Mouse (Mus musculus): ENCODE measurements at regions not wholly inside any gene's neighbourhood (a gene's known extent, or its start where the extent isn't known, plus 50 kb on each side); places are given as distances from the start of the nearest gene placed in this dataset.

DNA sequence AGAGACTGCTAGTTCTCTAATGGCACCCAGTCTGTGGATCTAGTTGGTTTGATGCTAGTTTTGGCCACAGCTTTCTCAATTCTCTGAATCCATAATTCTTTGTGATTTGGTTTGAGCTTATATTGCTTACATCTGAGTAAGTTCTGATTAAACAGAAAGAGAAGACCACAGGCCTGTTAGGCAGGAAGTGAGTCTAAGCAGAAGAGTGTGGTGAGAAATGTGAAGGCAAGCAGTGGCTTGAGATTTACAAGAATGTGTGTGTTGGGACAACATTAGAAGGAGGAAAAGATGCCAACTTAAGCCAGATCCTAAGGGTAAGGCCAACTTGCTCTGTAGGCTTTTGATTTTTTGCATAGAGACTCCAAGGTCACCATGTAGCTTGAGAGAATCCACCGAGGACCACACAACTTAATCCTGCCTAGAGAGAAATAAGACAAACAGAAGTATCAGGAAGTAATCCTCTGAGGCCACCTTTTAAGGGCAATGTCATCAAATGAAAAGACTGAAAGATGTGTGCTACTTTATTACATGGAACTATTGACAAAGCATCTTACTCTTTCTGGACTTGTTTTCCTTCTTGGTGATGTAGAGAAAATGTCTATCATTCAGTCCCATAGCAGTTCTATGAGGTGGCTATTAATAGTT, 220.7 kb downstream of the Gm5426 start:
- H3K27ac ChIP-seq, result no peak overlapping the region
- no peaks in the 10 kb centered on the region for H3K27me3 ChIP-seq
- no peak overlapping the region for H3K4me3 ChIP-seq
- no peaks in the 10 kb centered on the region for H3K36me3 ChIP-seq
- H3K4me1 ChIP-seq, result 0 out of 2 replicates have a peak, but pooled peaks cover 3% of the 10 kb centered on the region
- no peak for ATAC-seq (ENCODE audit: insufficient number of reproducible peaks, insufficient read depth, low FRiP score, low TSS enrichment, low read depth)
- H3K9ac ChIP-seq, result no peak overlapping the region
- WGBS, result 86% methylated on average over 1 of the region's 1 CpGs
- no peaks in the 10 kb centered on the region for H3K9me3 ChIP-seq
- no peak overlapping the region for H3K4me2 ChIP-seq

DNA sequence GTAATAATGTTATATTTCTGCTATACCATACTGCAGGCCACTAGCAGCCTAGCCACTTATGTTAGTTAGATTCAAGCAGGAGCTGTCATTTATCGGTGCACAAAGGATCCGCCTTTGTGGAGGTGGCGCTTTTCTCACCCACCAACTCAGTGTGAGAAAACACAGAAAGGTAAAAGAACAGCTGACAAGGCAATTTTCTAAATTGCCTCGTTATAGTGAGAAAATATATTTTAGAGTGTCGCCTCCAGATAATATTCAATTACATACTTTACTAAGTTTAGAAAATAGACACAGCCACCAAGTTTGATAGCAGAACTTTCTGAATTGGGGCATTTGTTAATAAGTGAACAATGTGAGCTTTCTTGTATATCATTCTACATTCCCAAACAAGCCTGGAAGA, 221.2 kb downstream of the Gm5426 start:
- Histone ChIP-seq H3K9ac (no peak overlapping the region), H3K4me1 (0 out of 2 replicates have a peak, but pooled peaks cover 3% of the 10 kb centered on the region), H3K4me3 (no peak overlapping the region), H3K9me3 (no peaks in the 10 kb centered on the region), H3K36me3 (no peaks in the 10 kb centered on the region), H3K27ac (no peak overlapping the region), H3K27me3 (no peaks in the 10 kb centered on the region), H3K4me2 (no peak overlapping the region)
- ATAC-seq (ENCODE audit: insufficient number of reproducible peaks, insufficient read depth, low FRiP score, low TSS enrichment, low read depth), result no peak
- WGBS, result 89% methylated on average over 5 of the region's 5 CpGs

DNA sequence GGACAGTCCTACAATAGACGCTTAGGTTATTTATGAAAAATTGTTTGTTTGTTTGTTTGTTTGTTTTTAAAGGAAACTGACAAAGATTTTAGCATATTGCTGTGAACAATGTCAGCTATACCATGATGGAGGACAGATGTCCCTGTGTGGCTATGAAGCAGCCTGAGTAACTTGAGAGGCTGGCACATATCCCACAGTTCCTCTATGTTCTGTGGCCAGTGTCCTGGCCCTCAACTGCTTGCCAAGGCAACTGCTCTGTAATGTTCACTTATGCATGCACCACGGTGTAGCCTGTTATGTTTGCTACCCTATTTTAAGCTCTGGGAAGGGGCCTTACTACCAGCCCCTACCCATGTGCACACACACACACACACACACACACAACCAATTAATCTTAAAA, 222.6 kb downstream of the Gm5426 start:
- Histone ChIP-seq H3K9ac (no peak overlapping the region), H3K36me3 (no peaks in the 10 kb centered on the region), H3K4me1 (0 out of 2 replicates have a peak, but pooled peaks cover 3% of the 10 kb centered on the region), H3K4me2 (no peak overlapping the region), H3K4me3 (no peak overlapping the region), H3K27me3 (no peaks in the 10 kb centered on the region), H3K9me3 (no peaks in the 10 kb centered on the region), H3K27ac (no peak overlapping the region)
- WGBS, result 79% methylated on average over 2 of the region's 2 CpGs
- no peak for ATAC-seq (ENCODE audit: insufficient number of reproducible peaks, insufficient read depth, low FRiP score, low TSS enrichment, low read depth)

DNA sequence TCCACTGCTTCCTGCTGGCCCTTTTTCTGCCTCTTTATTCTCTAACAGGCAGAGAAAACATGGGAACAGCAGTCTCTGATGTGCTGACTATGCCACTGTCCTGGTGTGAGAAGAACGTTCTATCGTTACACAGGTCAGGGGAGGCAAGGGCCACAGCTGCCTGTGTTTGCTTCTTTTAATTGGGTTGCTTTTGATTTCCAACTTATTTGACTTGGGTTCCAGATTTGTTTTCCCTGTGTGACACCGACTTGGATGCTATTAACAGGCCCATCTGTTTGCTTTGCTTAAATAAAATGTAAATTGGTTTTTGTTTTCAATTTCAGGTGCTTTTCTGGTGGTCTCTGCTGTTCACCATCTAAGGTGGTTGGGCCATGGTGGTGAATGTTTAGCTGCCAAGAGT, 225.8 kb downstream of the Gm5426 start:
- Histone ChIP-seq H3K4me1 (0 out of 2 replicates have a peak, but pooled peaks cover 3% of the 10 kb centered on the region), H3K36me3 (no peaks in the 10 kb centered on the region), H3K4me3 (no peak overlapping the region), H3K27ac (no peak overlapping the region), H3K9me3 (no peaks in the 10 kb centered on the region), H3K27me3 (no peaks in the 10 kb centered on the region), H3K4me2 (no peak overlapping the region), H3K9ac (no peak overlapping the region)
- 69% methylated on average over 3 of the region's 3 CpGs for WGBS
- no peak for ATAC-seq (ENCODE audit: insufficient number of reproducible peaks, insufficient read depth, low FRiP score, low TSS enrichment, low read depth)

DNA sequence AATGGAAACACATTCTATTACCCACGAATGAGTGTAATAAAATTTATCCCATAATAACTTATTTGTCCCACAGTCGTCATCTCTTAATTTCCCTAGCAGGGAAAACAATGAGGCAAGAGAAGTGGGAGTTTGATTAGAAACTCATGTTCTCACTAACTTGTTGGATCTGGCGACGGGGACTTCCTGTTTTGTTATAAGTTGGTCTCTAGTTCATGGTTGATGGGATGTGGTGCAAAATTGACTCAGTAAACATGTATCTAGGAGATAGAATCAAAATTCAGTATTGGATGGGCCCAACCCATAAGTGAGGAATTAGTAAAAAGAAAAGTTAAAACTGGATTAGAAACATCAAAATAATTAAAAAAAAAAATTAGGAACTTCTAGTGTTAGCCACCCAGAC, 227.5 kb downstream of the Gm5426 start:
- no peak overlapping the region for H3K4me2 ChIP-seq
- 0 out of 2 replicates have a peak, but pooled peaks cover 3% of the 10 kb centered on the region for H3K4me1 ChIP-seq
- no peak for ATAC-seq (ENCODE audit: insufficient number of reproducible peaks, insufficient read depth, low FRiP score, low TSS enrichment, low read depth)
- H3K4me3 ChIP-seq, result no peak overlapping the region
- no peaks in the 10 kb centered on the region for H3K36me3 ChIP-seq
- 61% methylated on average over 4 of the region's 4 CpGs for WGBS
- H3K9ac ChIP-seq, result no peak overlapping the region
- no peaks in the 10 kb centered on the region for H3K9me3 ChIP-seq
- no peaks in the 10 kb centered on the region for H3K27me3 ChIP-seq
- H3K27ac ChIP-seq, result no peak overlapping the region

DNA sequence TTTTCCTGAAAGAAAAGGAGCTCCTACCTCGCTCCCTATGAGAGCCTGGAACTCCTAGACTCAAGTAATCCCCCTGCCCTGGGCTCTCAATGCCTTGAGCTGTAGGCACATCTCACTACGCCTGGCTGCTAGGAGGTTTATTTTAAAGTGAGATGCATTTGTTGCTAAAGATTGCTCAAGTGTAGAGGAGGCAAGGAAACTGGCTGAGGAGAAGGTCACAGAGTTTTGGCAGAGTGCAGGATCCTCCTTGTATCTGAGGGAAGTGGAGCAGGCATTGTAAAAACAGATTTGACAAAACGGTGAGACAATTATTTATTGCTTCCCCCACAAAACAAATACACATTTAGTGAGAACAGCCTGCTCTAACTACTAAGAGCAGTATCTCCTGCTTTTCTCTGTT, 228.7 kb downstream of the Gm5426 start:
- H3K9me3 ChIP-seq, result no peaks in the 10 kb centered on the region
- H3K4me2 ChIP-seq, result no peak overlapping the region
- no peak for ATAC-seq (ENCODE audit: insufficient number of reproducible peaks, insufficient read depth, low FRiP score, low TSS enrichment, low read depth)
- 77% methylated on average over 3 of the region's 3 CpGs for WGBS
- no peaks in the 10 kb centered on the region for H3K36me3 ChIP-seq
- no peak overlapping the region for H3K4me3 ChIP-seq
- no peak overlapping the region for H3K27ac ChIP-seq
- no peaks in the 10 kb centered on the region for H3K4me1 ChIP-seq
- no peaks in the 10 kb centered on the region for H3K27me3 ChIP-seq
- no peak overlapping the region for H3K9ac ChIP-seq

DNA sequence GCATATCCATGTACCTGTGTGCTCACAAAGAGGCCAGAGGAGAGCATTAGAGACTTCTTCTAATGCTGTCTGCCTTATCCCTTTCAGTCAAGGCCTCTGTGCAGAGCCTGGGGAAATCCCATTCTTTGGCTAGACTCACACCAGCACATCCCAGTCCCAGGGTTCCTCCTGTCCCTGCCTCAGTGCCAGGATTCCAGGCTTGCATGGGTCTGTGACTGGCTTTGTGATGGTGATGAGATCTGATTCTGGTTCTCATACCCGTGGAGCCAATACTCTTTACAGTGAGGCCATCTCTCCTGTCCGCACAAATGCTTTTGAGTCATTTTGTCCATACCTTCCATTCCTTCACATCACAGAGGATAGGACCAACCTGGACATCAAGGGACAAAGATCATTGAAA, 230.5 kb downstream of the Gm5426 start:
- no peak for ATAC-seq (ENCODE audit: insufficient number of reproducible peaks, insufficient read depth, low FRiP score, low TSS enrichment, low read depth)
- H3K4me1 ChIP-seq, result peaks cover 10% of the 10 kb centered on the region
- no peaks in the 10 kb centered on the region for H3K36me3 ChIP-seq
- H3K4me3 ChIP-seq, result no peak overlapping the region
- no peak overlapping the region for H3K9ac ChIP-seq
- H3K4me2 ChIP-seq, result no peak overlapping the region
- H3K9me3 ChIP-seq, result no peaks in the 10 kb centered on the region
- 88% methylated on average over 2 of the region's 2 CpGs for WGBS
- no peaks in the 10 kb centered on the region for H3K27me3 ChIP-seq
- H3K27ac ChIP-seq, result no peak overlapping the region

DNA sequence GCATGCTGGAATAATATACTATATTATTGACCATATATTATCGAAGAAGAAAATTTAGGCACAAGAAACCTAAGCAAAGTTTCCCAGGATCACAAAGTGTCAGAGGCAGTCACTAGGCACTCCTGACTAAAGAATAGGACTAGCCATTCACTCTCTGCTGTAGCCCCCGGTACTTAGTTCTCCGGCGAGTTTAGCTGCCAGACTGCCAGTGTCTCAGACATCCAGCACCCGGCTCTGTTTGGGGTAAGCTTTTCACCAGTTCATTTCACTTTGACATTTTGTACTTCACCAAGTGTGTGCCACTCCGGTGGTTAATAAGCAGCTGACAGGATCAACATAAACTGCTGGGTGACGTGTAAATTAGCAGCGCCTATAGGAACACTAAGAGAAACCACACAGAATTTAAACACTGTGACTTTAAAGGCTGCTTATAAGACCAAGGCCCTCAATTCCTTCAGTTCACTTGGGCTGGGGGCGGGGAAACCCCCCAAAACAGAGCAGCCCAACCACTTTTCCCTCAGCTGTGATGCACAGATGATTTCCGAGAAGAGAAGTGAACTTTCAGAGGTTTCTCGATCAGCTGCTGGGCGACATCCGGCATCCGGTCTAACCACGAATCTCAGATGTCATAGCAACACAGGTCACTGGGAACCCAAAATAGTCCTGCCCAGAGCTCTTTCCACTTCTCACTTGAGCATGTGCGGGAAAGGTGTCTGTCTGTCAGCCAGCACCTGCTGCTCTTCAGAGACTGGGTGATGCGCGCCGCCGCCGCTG, 234.3 kb downstream of the Gm5426 start:
- H3K9me3 ChIP-seq, result no peaks in the 10 kb centered on the region
- H3K27me3 ChIP-seq, result no peaks in the 10 kb centered on the region
- H3K36me3 ChIP-seq, result no peaks in the 10 kb centered on the region
- ATAC-seq (ENCODE audit: insufficient number of reproducible peaks, insufficient read depth, low FRiP score, low TSS enrichment, low read depth), result no peak
- H3K4me2 ChIP-seq, result peak overlapping the region; percentile 14; the same call in 1 of the 2 replicates
- H3K4me1 ChIP-seq, result peaks cover 17% of the 10 kb centered on the region
- H3K4me3 ChIP-seq, result no peak overlapping the region
- 60% methylated on average over 21 of the region's 21 CpGs for WGBS
- no peak overlapping the region for H3K9ac ChIP-seq
- H3K27ac ChIP-seq, result no peak overlapping the region

DNA sequence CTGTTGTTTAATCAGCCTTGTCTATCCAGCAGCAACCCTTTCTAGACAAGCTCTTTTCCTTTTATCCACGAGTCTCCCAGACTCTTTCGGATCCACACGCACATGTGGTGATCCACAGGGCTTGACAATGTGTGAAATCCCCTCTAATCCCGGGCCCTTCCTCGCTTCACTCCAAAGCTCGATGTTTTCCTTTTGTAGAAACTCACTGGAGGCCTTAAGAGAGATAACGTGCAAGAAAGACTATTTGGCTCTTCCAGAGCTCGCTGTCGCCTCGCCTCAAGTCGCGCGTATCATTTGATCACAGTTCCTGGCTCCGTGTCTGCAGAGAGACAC, 234.9 kb downstream of the Gm5426 start:
- no peak for ATAC-seq (ENCODE audit: insufficient number of reproducible peaks, insufficient read depth, low FRiP score, low TSS enrichment, low read depth)
- WGBS, result 77% methylated on average over 14 of the region's 14 CpGs
- H3K4me3 ChIP-seq, result no peak overlapping the region

DNA sequence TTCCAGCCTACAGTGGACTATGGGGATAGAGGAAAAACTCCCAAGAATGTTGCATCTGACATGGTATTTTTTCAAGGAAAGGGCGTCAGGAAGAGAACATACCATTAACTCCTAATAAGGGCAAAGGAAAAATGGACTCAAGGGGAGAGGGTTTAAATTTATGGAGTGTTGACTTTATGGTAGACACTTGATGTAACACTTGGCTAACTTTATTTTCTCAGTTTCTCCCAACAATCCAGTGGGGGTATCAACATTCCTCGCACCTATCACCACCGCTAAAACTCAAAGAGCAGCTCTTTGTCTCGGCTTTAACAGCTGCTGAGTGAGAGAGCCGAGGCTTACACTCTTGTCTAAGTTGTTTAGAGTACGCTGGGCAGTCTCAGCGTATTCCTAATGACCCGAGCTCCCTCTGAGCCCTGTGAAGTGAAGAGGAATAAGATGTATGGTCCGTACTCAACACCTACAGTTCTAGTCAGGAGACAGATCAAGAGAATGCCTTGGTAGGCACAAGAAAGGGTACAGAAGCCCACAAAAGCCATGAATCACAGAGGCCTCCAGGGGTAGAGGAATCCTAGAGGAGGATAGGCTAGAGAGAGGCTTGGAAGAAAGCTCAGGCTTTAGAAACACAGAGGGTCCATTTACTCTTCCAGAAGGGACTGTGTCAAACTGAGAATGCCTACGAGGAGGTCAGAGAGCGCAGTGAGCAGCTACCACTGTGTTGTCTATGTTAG, 236.4 kb downstream of the Gm5426 start:
- H3K4me1 ChIP-seq, result peaks cover 17% of the 10 kb centered on the region
- 75% methylated on average over 11 of the region's 11 CpGs for WGBS
- H3K9ac ChIP-seq, result no peak overlapping the region
- no peak for ATAC-seq (ENCODE audit: insufficient number of reproducible peaks, insufficient read depth, low FRiP score, low TSS enrichment, low read depth)
- no peaks in the 10 kb centered on the region for H3K36me3 ChIP-seq
- no peak overlapping the region for H3K27ac ChIP-seq
- H3K27me3 ChIP-seq, result no peaks in the 10 kb centered on the region
- H3K9me3 ChIP-seq, result no peaks in the 10 kb centered on the region
- no peak overlapping the region for H3K4me2 ChIP-seq
- no peak overlapping the region for H3K4me3 ChIP-seq

More for the DNA sequence above, 234.9 kb downstream of the Gm5426 start:
- no peaks in the 10 kb centered on the region for H3K9me3 ChIP-seq
- H3K27me3 ChIP-seq, result no peaks in the 10 kb centered on the region
- no peak overlapping the region for H3K27ac ChIP-seq
- no peaks in the 10 kb centered on the region for H3K36me3 ChIP-seq
- no peak overlapping the region for H3K9ac ChIP-seq
- peaks cover 17% of the 10 kb centered on the region for H3K4me1 ChIP-seq
- peak overlapping the region; percentile 14; the same call in 1 of the 2 replicates for H3K4me2 ChIP-seq

DNA sequence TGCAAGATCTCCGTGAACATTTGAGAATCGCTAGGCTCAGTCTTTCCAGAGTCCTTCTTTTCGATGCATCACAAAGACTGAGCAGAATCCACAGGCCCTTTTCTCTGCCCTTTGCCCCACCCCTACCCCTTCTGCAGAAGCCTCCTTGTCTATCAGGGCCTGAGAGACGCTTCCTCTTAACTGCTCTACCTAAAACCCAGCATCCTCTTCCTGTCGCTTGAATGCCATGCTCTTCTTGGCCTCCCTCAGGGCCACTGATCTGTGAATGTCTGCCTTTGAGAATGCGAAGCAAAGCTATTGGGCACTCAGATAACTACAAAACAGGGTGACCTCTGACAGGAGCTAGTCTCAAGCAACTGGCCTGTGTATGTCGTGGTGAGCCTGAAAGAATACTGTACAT, 237.1 kb downstream of the Gm5426 start:
- no peaks in the 10 kb centered on the region for H3K36me3 ChIP-seq
- no peaks in the 10 kb centered on the region for H3K27me3 ChIP-seq
- no peak overlapping the region for H3K4me2 ChIP-seq
- no peak overlapping the region for H3K9ac ChIP-seq
- 54% methylated on average over 7 of the region's 7 CpGs for WGBS
- no peak for ATAC-seq (ENCODE audit: insufficient number of reproducible peaks, insufficient read depth, low FRiP score, low TSS enrichment, low read depth)
- peaks cover 17% of the 10 kb centered on the region for H3K4me1 ChIP-seq
- no peak overlapping the region for H3K27ac ChIP-seq
- no peak overlapping the region for H3K4me3 ChIP-seq
- H3K9me3 ChIP-seq, result no peaks in the 10 kb centered on the region

All from embryonic facial prominence, embryonic 13.5 days (tissue).